In the genomic region with DNA sequence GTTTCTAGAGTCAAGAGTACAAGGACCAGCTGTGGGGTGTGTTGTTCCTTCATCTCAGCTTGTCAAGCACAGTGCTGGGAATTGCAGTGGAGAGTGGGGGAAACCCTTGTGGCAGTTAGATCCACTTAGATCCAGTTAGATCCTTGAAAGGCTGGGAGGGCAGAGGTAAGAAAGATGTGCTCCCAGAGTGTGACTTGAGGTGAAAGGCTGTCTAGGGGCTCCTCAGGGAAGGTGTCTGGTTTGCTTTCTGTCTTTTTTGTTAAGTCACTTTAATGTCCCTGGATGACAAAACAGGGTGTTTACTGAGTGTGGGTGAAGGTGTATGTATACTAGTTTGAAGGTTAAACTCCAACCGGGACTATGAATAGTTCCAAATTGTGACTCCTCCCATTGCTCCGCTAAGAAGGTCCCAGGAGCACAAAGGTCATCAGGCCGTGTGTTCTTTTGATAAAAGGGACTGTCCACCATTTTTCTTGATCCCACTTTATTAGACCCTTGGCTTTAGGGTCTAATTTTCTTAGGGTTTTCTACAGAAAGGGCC, we compare ENCODE assay signal across 18 mouse cellular contexts.
"Had no signal": no experiment of that assay in that cellular context is flagged by ENCODE, and none has a peak within 500 bp of the region (broad histone marks: within the 10 kb centered on the region; RNA-seq: fewer than 3 reads in every experiment).

No protein-coding gene starts in this region.

- H3K9ac ChIP-seq: liver, embryonic 14.5 days; midbrain, embryonic 12.5 days; midbrain, embryonic 15.5 days; neural tube, embryonic 12.5 days; neural tube, embryonic 15.5 days had no signal

- H3K27me3 ChIP-seq: midbrain, embryonic 15.5 days; neural tube, embryonic 12.5 days; neural tube, embryonic 15.5 days had no signal

- DNase-seq: kidney, adult 18-20 months; kidney, adult 9 months; kidney, postnatal 14 days; kidney, postnatal 4 days; lung, adult 2 months; lung, postnatal 14 days; lung, postnatal 4 days; retina, postnatal 1 day; right cerebral cortex, postnatal 25 days; thymus, adult 18-20 months; thymus, postnatal 14 days; thymus, postnatal 4 days had no signal

- ATAC-seq: inflammation-experienced regulatory T-cells, adult 6 months; midbrain, embryonic 15.5 days had no signal

- H3K4me3 ChIP-seq: midbrain, embryonic 12.5 days; midbrain, embryonic 15.5 days; neural tube, embryonic 12.5 days; neural tube, embryonic 15.5 days had no signal

- H3K36me3 ChIP-seq: midbrain, embryonic 12.5 days; midbrain, embryonic 15.5 days; neural tube, embryonic 12.5 days; neural tube, embryonic 15.5 days had no signal

- H3K27ac ChIP-seq: liver, embryonic 14.5 days; midbrain, embryonic 15.5 days; neural tube, embryonic 12.5 days; neural tube, embryonic 15.5 days had no signal

- H3K4me2 ChIP-seq: midbrain, embryonic 12.5 days; midbrain, embryonic 15.5 days; neural tube, embryonic 12.5 days; neural tube, embryonic 15.5 days had no signal

- H3K9me3 ChIP-seq: midbrain, embryonic 12.5 days; midbrain, embryonic 15.5 days; neural tube, embryonic 12.5 days; neural tube, embryonic 15.5 days had no signal
